Mouse (Mus musculus) kidney, postnatal 4 days (tissue): ENCODE data around the gene Inf2.
A peak's percentile ranks its signal among the peaks of the same experiment; 100 is the strongest.

ENCODE experiments used
- DNase-seq, 2 experiments: peaks; one replicate each; pipeline ENCODE4 v3.0.0; 2021; ENCODE audit warnings: mixed read lengths in 2 of 2

The Inf2 gene

DNA sequence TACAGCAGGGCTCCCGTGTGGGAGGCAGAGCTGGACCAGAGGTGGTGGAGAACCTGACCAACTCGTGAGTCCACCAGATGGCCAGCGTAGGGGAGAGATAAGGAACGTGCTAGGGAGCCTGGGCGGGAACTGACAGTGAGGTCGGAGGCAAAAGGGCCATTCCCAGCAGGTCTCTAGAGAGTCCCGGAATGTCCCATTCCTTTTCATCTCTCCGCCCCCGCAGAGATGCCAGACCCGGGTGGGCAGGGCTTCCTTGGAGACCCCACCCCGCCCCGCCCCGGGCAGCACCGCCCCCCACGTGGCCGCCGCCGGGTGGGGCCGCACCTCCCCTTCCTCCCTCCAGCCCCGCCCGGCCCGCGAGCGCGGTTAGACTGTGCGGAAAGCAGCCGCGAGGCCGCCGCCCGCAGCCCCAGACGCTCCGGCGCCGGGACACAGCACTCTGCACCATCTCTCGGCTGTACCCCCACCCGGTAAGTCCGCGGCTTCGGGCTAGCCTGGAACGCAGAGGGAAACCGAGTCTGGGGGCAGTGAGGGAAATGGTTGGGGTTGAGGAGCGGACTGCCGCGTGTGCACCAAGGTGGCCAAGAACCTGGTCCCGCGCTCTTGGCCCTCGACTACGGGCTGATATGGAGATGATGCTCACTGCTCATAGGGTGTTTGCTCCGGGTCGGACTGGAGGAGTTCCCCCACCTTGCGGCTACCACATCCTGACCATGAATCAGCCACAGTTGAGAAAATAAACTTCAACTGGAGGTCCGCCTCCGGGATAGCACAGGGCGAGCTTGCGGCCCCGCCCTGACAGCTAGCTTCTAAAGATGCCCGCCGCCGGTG is at the start of gene Inf2:
TSS of gene Inf2 (plus strand) at position 359 of the 831 bp plus-strand sequence.
- peak; percentile 88 to 92 for DNase-seq

DNA sequence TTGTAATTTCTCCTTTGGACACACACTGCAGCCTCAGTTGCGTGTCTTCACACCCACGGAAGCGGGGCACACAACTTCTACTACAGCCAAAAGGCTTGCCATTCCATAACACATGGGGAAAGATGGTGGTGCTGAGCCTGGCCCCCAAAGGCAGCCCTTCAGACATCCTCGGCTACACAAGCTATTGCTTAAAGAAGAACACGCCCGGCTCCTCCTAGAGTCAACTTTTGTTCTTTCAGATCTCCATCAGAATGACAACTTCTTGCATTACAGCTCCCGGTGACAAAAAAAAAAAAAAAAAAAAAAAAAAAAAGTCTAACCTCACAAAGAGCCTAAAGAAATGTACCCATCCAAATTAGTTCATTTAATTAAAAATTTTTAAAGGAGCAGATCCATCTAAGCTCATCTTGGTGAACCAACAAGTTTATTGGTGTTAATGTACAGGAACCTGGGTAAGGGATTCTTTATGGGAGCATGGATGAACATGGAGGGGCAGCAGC is 49.1 kb upstream of the Inf2 start:
- DNase-seq: no peak

DNA sequence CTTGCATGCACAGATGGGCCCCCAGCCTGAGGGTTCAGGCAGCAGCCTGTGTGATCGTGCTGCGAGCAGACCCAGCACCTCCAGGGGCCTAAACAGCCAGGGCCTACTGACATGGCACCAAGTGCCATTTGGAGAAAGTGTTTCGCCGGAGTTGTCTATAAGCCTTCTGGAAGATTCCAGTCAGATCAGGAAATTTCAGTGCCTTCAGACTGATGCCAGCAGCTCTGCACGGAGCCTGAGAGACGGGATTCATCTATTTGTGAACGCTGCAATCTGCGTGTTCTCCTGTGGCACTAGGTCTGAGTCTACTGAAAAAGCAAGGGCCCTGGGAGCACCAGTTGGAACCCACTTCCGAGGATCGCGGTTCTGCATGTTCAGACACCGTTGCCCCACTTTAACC is 48.3 kb upstream of the Inf2 start:
- no peak for DNase-seq

DNA sequence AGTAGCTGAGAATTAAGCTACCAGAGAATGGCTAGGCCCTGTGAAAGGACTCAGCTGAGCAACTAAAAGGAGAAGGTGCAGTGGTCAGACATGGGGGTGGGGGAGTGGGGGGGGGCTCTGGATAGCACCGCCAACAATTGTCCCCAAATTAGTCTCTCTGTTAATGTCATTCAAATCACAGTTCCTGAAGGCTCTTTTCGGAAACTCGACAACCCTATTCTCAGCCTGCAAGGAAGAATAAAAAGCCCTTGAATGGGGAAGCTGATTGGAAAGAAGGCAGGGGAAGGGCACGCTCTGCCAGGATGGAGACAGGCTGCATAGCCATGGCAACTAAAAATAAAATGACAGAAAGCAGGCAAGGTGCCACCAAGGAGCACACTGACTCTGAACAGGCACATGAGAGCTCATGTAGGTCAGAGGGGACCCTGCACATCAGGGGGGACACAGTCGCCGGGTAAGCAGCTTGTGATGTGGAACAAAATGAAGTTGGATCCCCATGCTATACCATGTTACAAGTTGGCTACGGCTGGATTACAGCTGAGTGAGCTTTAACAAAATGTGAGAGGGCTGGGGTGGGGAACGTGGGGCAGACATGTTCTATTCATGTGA is 47.0 kb upstream of the Inf2 start:
- DNase-seq: no peak

DNA sequence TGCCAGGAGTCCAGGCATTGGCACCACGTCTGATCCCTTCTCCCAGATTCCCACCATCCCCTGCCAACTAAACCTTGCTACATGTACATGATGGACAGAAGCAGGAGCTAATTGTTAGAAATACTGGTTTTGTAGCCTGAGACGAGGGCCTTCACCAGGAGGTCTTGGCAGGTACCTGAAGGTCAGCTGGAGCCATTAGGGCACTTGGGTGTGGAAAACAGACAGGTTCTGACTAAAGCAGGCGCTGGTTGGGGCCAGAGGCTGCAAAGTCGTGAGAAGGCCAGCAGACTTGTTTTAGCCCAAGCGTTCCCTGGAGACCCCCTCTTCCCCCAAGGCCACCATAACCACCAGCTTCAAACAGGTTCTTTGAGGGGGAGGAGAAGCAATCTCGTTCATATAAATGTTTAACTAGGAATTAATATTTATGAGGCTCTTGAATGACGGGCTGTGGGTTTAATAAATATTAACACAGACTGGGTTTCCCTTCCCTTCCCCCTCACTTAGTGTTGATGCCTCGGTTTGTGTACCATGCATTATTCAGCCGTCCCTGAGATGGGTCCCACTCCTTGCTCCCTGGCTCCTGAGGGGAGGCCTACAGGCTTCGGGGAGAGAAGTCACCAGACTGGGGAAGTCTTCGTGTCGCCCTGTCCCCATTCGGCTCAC is 46.2 kb upstream of the Inf2 start:
- DNase-seq: peak; percentile 18 to 38

DNA sequence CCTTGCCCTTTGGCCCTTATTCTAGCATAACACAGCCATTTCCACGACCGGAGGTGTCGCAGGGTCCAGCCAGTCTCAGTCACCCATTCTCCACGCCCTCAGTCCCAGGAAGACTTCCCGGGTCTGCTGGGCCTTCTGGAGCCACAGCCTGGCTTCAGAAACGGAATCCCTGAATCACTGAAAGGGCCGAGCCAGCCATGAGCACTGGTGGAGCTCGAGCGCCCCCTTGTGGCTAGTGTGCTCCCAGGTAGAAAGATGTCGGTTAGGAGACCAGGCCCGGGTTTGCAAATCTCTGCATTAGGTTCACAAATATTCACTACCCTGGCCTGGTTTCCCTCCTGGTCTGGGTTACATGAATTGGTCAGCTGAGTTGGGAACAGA is 45.7 kb upstream of the Inf2 start:
- peak; percentile 95 to 96 for DNase-seq

DNA sequence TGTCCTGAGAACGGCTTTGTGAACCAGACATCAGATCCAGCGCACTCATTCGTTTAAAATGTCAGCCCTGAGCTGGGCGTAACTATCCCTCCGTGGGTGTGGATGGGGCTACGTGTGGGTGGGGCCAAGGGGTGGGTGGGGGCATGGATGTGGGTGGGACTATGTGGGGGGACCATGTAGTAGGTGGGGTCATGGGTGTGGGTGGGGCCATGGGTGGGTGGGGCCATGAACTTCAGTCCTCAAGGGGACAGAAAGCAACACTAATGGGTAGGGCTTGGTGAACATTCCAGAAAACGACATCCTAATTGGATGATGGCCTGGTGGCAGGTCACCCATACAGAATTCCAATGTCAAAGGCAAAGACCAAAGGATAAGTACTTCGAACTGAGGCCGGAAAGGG is 44.6 kb upstream of the Inf2 start:
- no peak for DNase-seq

DNA sequence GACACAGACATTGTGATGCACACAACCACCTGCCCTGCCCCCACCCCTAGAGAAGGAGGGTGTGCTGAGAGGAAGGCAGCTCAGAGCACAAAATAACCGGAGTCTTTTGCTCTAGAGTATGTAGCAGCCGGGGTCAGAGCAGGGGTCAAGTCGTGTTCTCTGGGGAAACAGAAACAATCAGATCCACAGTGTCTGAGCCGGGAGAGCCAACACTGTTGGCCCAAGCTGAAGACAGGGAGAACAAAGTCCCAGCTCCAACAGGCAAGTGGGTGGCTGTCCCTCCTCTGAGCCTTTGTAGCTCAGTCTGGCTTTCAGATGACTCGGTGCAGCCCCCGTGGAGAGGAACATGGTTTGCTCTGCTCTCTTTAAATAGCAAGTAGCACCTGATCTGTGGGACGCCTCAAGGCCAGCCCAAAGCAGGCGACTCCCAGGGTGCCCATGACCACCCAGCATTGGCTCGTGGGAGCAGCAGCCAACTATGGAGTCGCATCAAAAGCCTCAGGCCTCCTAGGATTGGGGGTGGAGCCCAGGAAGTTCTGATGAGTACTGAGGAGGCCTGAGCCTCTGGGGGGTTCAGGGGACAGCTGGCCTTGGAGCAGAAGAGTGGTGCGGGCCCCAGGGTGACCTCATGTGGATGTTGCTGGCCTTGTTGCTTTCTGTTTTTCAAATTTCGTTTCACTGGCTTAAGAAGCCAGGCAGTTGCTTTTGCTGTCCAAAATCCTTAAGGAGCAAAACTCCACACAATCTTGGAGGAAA is 43.5 kb upstream of the Inf2 start:
- DNase-seq: peak; percentile 33 to 37

DNA sequence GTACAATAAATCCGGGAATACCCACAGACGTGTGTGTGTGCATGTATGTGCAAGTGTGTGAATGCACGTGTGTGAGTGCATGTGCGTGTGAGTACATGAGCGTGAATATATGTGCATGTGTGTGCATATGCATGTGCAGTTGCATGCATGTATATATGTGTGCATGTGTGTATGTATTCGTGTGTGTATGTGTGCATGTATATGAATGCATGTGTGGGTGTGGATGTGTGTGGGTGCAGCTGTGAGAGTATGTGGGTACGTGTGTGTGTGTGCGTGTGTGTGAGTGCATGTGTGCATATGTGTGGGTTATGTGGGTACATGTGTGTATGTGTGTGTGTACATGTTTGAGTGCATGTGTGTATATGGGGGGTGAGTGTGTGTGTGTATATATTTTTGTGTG is 42.5 kb upstream of the Inf2 start:
- DNase-seq: no peak

DNA sequence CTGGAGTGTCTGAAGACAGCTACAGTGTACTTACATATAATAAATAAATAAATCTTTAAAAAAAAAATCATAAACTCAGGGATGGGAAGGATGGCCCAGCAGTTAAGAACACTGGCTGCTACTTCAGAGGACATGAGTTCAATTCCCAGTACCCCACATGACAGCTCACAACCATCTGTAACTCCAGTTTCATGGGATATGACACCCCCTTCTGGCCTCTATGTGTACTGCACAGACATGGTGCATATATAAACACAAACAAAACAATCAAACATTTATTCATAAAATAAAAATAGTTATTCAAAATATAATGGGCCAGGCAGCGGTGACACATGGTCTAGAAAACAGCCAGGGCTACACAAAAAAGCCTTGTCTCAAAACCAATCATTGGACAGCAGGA is 39.3 kb upstream of the Inf2 start:
- DNase-seq: no peak

DNA sequence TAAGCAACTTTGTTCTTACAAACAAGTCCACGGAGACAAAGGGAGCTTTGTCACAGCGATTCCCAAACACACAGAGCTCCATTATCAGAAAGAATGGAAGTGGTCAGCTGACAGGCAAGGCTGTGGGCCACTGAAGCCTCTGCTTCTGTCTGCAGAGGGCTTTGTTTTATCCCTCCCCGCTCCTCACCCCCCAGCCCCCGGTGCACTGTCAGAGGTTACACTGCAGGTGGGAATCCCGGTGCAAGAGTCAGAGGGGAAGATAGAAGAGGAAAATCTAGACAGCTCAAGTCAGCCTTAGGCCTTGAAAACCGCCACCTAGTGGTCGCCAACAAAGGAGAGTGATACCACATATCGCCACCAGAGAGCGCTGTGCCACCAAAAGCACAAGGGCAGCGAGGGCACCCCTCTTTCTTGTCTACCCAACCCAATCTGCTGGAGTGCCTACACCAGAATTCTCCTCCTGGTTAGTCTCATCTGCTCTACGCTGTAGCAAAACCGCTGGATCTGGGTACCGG is 36.7 kb upstream of the Inf2 start:
- DNase-seq: peak; percentile 88 to 89

DNA sequence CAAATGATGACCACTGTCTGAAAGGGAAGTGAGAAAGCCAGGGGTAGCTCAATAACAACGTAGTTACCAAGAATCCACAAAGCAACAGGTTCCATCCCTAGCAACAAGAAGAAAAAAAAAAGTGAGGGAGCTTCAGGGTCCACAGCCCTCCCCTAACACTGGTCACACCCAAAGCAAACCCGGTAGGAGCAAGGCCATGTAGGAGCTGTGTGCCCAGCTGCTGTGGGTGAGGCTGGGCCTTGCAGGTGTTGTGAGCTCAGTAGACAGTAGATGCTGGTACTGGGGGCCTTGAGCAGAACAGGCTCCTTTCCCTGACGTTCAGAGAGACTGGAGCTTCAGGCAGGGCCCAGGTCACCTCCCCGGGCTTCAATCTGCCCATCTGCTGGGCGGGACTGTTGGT is 36.1 kb upstream of the Inf2 start:
- no peak for DNase-seq

DNA sequence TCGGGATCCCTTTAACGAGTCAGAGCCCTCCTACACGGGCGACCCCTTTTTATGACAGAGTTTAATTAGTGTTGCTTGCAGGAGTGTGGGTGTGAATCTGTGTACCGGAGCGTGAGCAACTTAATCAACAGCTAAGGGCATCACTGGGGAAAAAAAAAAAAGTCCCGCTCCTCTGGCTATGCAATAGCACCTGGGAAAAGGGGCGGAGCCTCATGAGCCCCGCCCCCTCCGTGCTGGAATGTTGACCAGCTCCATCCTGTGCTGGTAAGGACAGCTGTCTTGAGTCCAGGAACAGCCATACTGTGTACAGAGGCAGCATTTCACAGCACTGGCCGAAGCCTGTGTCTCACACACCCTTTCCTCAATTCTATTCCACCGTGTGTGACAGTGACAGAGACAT is 33.7 kb upstream of the Inf2 start:
- DNase-seq: peak; percentile 84 to 91

DNA sequence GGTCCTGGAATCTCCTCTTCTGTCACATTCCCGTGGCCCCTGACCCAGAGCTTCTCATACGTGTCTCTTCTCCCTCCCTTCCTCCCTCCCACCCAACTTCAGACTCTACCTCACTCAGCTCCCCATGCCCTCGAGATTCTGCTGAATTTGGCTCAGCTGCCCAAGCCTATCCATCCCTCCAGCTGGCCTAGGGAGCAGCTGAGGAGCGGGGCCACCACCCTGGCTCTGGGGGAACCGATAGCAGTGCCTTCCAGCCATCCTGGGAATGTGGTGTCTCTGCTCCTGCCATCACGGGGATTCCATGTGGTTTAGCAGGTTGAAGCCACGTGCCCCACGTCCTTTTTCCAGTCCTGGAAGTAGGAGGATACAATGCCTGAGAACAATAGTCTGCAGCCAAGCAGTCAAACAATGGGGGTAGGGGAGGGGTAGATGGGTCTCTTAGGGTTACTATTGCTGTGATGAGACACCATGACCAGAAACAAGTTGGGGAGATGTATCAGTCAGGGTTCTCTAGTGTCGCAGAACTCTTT is 32.0 kb upstream of the Inf2 start:
- DNase-seq: no peak

DNA sequence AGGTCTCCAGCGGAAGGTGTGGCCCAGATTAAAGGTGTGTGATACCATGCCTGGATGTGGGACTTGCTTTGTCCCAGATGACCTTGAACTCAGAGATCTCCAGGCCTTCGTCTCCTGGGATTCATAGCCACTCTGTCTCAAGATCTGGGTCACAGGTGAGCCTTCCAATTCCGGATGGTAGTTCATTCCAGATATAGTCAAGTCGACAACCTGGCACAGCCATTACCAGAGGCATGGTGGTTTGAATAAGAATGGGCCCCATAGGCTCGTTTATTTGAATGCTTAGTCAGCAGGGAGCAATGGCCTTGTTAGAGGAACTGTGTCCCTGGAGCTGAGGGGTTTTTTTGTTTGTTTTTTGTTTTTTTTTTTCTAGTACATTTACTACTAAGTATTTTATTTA is 31.4 kb upstream of the Inf2 start:
- no peak for DNase-seq

DNA sequence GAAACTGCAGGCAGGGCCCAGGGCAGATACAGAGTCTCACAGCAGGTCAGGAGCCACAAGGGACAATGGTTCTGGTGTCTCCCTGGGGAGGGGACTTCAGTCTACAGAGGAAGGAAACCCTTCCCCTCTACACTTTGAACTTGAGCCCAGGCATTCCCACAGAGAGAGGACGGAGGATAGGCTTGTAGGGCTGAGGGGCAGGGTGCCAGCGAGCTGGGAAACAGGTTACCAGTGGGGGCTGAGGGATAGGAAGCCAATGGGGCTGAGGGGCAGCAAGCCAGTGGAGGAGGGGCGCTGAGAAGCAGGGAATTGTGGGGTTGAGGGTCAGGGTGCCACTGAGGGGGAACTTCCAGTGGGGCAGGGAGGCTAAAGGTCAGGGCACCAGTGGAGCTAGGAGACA is 29.4 kb upstream of the Inf2 start:
- peak in 1 of 2 experiments; percentile 18 for DNase-seq

DNA sequence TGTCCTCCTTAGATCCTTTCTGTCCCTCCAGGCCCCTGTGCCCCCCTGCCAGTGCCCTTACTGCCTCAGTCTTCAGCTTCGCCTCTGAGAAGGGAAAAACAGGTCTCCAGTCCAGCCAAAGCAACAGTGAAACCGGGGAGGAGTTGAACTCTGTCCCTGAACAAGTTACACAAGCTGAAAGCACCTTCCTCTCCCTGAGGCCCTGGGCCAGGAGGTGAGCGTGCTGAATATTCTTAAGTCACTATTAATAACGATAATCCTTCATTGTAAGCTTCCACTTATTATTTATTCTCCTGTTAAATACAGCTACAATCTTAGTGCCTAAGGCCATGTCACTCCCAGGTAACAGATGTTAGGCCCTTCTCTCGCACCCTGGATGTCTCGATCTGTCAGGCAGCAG is 28.9 kb upstream of the Inf2 start:
- no peak for DNase-seq

DNA sequence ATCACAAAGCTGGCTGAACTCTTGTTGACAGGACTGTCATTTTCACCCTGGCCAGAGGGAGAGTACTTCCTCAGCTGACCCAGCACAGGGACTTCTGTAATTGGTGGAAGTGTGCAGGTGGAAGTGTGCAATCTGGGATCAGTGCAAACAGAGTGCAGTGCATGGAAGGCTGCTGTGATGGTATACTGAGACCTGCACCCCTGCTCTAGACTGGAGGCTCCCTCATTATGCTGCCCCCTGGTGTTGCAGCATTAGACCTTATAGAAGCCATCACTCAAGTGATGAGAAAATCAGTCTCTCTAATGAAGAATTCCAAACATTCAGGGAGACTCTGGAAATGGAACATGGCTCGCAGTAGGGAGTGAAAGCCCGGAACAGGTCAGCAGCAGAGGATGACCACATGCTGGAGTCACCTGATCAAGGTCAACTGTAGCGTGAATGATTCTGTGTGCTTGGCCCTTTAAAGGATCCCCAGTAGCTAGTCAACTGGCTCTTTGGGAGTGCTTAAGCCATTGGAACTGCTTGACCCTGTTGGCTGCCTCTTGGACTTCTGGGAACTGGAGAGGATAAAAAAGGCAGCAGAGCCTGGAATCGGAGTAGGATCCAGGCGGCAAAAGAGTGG is 28.3 kb upstream of the Inf2 start:
- DNase-seq: peak; percentile 65 to 75

DNA sequence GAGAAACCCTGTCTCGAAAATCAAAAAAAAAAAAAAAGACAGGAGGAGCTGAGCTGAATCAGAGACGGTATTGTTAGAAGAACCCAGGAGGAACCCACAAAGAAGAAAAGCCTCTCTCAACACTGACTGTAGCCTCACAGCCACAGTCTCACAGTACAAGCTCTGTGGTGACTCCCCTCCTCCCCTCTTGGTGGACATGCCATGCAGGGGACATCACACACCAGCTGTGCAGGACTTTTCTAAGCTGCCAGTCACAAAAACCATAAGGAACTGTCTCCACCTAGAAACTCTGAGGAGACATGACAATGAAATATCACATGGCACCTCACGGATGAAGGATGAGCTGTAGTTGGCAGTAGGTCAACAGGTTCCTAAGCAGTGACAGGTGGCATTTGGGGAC is 27.4 kb upstream of the Inf2 start:
- DNase-seq: no peak

DNA sequence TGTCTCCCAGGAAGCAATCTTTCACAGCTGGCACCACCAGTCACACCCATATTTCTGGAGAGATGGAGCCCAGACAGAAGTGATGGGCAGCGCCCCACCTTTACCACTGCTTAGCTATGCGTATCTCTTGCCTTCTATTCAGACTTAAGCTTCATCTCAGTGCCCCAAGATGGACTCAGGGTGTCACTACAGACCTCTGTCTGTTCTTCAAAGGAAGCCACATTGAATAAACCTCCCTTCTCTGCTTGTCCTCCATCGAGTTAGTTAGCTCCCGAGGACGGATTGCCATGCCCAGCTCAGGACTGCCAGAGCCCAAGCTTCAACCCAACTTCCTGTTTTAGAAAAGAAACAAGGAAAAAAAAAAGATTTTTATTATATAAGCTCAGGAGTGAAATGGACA is 26.1 kb upstream of the Inf2 start:
- no peak for DNase-seq

DNA sequence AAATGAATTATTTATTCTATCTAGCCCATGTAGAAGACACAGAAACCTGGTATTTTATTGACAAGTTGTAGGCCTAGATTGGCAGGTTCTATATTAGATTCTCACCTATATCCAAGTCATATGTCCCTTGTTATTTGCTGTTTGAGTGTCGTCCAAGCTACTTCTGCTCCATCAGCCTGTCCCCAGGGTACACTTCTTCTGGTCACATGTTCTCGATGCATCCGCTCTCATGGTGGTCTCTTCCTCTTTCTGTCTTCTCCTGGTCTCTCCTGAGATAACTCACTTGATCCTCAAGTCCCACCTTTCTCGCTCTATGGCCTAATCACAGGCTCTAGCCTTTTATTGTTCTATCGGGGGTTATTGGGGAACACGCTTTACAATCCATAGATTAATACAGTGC is 25.6 kb upstream of the Inf2 start:
- no peak for DNase-seq

DNA sequence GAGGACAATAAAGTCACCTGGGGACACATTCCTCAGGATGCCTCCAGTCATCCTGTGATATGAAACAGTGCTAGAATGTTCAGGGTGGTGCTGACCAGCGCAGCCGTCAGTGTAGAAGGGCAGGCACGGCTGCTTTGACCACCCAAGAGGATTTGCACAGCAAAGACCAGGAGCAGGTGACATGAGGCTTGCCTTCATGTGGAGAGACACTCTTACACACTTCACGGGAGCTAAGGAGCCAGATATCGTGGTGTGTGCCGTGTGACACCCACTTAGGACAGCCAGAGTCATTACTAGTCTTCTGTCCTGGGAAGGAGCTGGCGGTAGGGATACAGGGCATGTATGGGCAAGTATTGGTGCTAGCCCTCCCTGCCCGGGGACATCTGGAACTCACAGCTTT is 18.4 kb upstream of the Inf2 start:
- DNase-seq: no peak
